Mouse (Mus musculus) ES-Bruce4 (cell line): ENCODE measurements around the gene Armc9.

ENCODE experiments used
- CTCF ChIP-seq: IDR thresholded peaks from one replicate; pipeline ENCODE4 v1.8.1; 2011; ENCODE audit warnings: low read depth, low read length
- POLR2A ChIP-seq: IDR thresholded peaks from one replicate; pipeline ENCODE4 v1.8.1; 2011; ENCODE audit warnings: low read length; ENCODE audit not compliant: insufficient read depth

DNA sequence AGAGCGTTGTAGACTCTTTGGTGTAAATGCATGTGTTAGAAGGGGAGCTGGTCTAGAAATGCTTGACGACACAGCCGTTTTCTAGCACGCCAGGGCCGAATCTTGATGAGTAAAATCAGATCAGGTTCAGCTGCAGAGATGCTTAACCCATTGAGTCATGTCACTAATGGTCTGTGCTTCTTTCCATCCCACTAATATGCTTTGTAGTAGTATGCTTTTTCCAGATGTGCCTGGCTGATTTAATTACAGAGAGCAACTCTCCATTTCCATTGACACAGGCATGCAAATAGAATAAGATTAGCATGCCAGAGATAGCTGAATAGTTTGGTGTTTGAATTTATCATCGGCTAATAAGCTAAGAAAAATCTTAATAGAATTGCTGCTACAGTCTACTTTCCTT lies 19.3 kb upstream of the Armc9 start:
- TF ChIP-seq POLR2A (no peak), CTCF (no peak)
